Mouse (Mus musculus) embryonic facial prominence, embryonic 13.5 days (tissue): ENCODE measurements around the gene Rpp14. TPM values are rescaled to one million over a fixed set of nuclear protein-coding genes. Genes with fewer than 3 reads are reported as not detected.
"Not testable (repeated sequence)": the region's sequence is repeated elsewhere in the genome, so short reads cannot be mapped to it uniquely, and the experiment has no call there.

Experiments used
- ATAC-seq: fragments of 200-750 bp; cut with Nextera tagmentation; 2 replicates; pipeline ENCODE4 v1.8.0; 2017; ENCODE audit warnings: low read depth; ENCODE audit not compliant: insufficient number of reproducible peaks, insufficient read depth, low FRiP score, low TSS enrichment
- H3K27ac ChIP-seq: fragments of 300-500 bp; sonication (generic); 2 replicates; pipeline ENCODE4 v1.5.1; 2015; ENCODE audit warnings: moderate library complexity, mild to moderate bottlenecking, inconsistent platforms
- H3K27me3 ChIP-seq: fragments of 300-500 bp; sonication (generic); 2 replicates; pipeline ENCODE4 v1.6.1; 2015; ENCODE audit warnings: mild to moderate bottlenecking, inconsistent platforms
- H3K36me3 ChIP-seq: fragments of 300-500 bp; sonication (generic); 2 replicates; pipeline ENCODE4 v1.6.1; 2015; ENCODE audit warnings: mild to moderate bottlenecking, inconsistent platforms
- H3K4me1 ChIP-seq: fragments of 300-500 bp; sonication (generic); 2 replicates; pipeline ENCODE4 v1.6.1; 2015; ENCODE audit warnings: inconsistent platforms
- H3K4me2 ChIP-seq: fragments of 300-500 bp; sonication (generic); 2 replicates; pipeline ENCODE4 v1.6.1; 2015; ENCODE audit warnings: moderate library complexity, mild to moderate bottlenecking, inconsistent platforms
- H3K4me3 ChIP-seq: fragments of 300-500 bp; sonication (generic); 2 replicates; pipeline ENCODE4 v1.5.1; 2015; ENCODE audit warnings: mild to moderate bottlenecking, inconsistent platforms
- H3K9ac ChIP-seq: fragments of 300-500 bp; sonication (generic); 2 replicates; pipeline ENCODE4 v1.6.1; 2015; ENCODE audit warnings: mild to moderate bottlenecking, inconsistent platforms
- H3K9me3 ChIP-seq: fragments of 300-500 bp; sonication (generic); 2 replicates; pipeline ENCODE4 v1.6.1; 2016; ENCODE audit warnings: inconsistent platforms
- WGBS: fragments of 180-500 bp; shearing (Covaris S2); methylation state at CpG from one replicate; pipeline ENCODE4 v1.1.7; 2015; ENCODE audit warnings: mixed read lengths; 5-methylcytosine and 5-hydroxymethylcytosine counted together
- polyA plus RNA-seq: library from polyadenylated mRNA; unstranded; fragments of >200 nt; fragmentation: Nextera tagmentation; extraction: Ambion mirVana; gene quantifications from 2 replicates; pipeline ENCODE4 v1.2.1, GENCODE M21; 2015

The Rpp14 gene
- polyA plus RNA-seq, 1 experiment from 2014 or later: 59.5 TPM

- H3K9me3 ChIP-seq: no peaks in the 10 kb centered on the region
- no peaks in the 10 kb centered on the region for H3K4me1 ChIP-seq
- no peak overlapping the region for H3K27ac ChIP-seq
- H3K4me2 ChIP-seq: no peak overlapping the region
- no peak for ATAC-seq
- 78% methylated on average over 3 of the region's 3 CpGs for WGBS
- no peak overlapping the region for H3K9ac ChIP-seq
- H3K4me3 ChIP-seq: no peak overlapping the region
- H3K36me3 ChIP-seq: peaks cover 25% of the 10 kb centered on the region
- no peaks in the 10 kb centered on the region for H3K27me3 ChIP-seq
Measured at GRCm38 (mm10) chr14:8119904-8120303, 39.7 kb downstream of the Rpp14 start.

GRCm38 (mm10) chr14:8123141-8123540 lies 43.0 kb downstream of the Rpp14 start:
- H3K27ac ChIP-seq: 0 out of 2 replicates have a peak overlapping the region, but pooled peaks have one; percentile 7
- no peak overlapping the region for H3K4me2 ChIP-seq
- H3K9me3 ChIP-seq: no peaks in the 10 kb centered on the region
- H3K4me3 ChIP-seq: no peak overlapping the region
- peaks cover 27% of the 10 kb centered on the region for H3K36me3 ChIP-seq
- 90% methylated on average over 7 of the region's 7 CpGs for WGBS
- no peak for ATAC-seq
- H3K9ac ChIP-seq: no peak overlapping the region
- H3K27me3 ChIP-seq: no peaks in the 10 kb centered on the region
- no peaks in the 10 kb centered on the region for H3K4me1 ChIP-seq

GRCm38 (mm10) chr14:8123611-8124010 lies 43.4 kb downstream of the Rpp14 start:
- not testable (repeated sequence) for H3K9ac ChIP-seq, H3K9me3 ChIP-seq, ATAC-seq, H3K4me3 ChIP-seq, H3K4me1 ChIP-seq, H3K27me3 ChIP-seq, H3K4me2 ChIP-seq
- 89% methylated on average over 10 of the region's 10 CpGs for WGBS
- Histone ChIP-seq H3K27ac (0 out of 2 replicates have a peak overlapping the region, but pooled peaks have one; percentile 7), H3K36me3 (peaks cover 27% of the 10 kb centered on the region)

- no peaks in the 10 kb centered on the region for H3K9me3 ChIP-seq
- ATAC-seq: peak; percentile 69; the same call in 1 of the 2 replicates
- H3K27me3 ChIP-seq: no peaks in the 10 kb centered on the region
- H3K4me3 ChIP-seq: no peak overlapping the region
- H3K4me1 ChIP-seq: no peaks in the 10 kb centered on the region
- H3K36me3 ChIP-seq: peaks cover 27% of the 10 kb centered on the region
- peak overlapping the region; percentile 60; the same call in 1 of the 2 replicates for H3K27ac ChIP-seq
- no peak overlapping the region for H3K9ac ChIP-seq
- H3K4me2 ChIP-seq: no peak overlapping the region
- 65% methylated on average over 7 of the region's 7 CpGs for WGBS
Measured at GRCm38 (mm10) chr14:8124046-8124881, 44.1 kb downstream of the Rpp14 start.

- 78% methylated on average over 5 of the region's 5 CpGs for WGBS
- H3K27ac ChIP-seq: no peak overlapping the region
- no peak for ATAC-seq
- no peaks in the 10 kb centered on the region for H3K9me3 ChIP-seq
- 0 out of 2 replicates have a peak, but pooled peaks cover 12% of the 10 kb centered on the region for H3K4me1 ChIP-seq
- no peaks in the 10 kb centered on the region for H3K27me3 ChIP-seq
- H3K4me2 ChIP-seq: no peak overlapping the region
- H3K36me3 ChIP-seq: peaks cover 14% of the 10 kb centered on the region
- no peak overlapping the region for H3K9ac ChIP-seq
- no peak overlapping the region for H3K4me3 ChIP-seq
Measured at GRCm38 (mm10) chr14:8127971-8128370, 47.8 kb downstream of the Rpp14 start.

GRCm38 (mm10) chr14:8132789-8133188 lies 52.6 kb downstream of the Rpp14 start:
- ATAC-seq: no peak

GRCm38 (mm10) chr14:8134234-8134633 lies 54.1 kb downstream of the Rpp14 start:
- Histone ChIP-seq H3K9me3 (no peaks in the 10 kb centered on the region), H3K4me1 (peaks cover 15% of the 10 kb centered on the region; the same call in 1 of the 2 replicates), H3K27me3 (no peaks in the 10 kb centered on the region), H3K9ac (no peak overlapping the region), H3K36me3 (peaks cover 25% of the 10 kb centered on the region), H3K27ac (no peak overlapping the region), H3K4me3 (no peak overlapping the region), H3K4me2 (no peak overlapping the region)
- 71% methylated on average over 2 of the region's 2 CpGs for WGBS
- ATAC-seq: no peak

More at GRCm38 (mm10) chr14:8132789-8133188, 52.6 kb downstream of the Rpp14 start:
- Histone ChIP-seq H3K27ac (no peak overlapping the region), H3K36me3 (peaks cover 15% of the 10 kb centered on the region), H3K4me2 (no peak overlapping the region), H3K4me3 (no peak overlapping the region), H3K9me3 (no peaks in the 10 kb centered on the region), H3K9ac (no peak overlapping the region), H3K4me1 (peaks cover 15% of the 10 kb centered on the region; the same call in 1 of the 2 replicates), H3K27me3 (no peaks in the 10 kb centered on the region)
- 85% methylated on average over 8 of the region's 8 CpGs for WGBS

GRCm38 (mm10) chr14:8135130-8135529 lies 55.0 kb downstream of the Rpp14 start:
- Histone ChIP-seq H3K9me3 (no peaks in the 10 kb centered on the region), H3K4me1 (peaks cover 21% of the 10 kb centered on the region), H3K4me2 (no peak overlapping the region), H3K36me3 (peaks cover 25% of the 10 kb centered on the region), H3K4me3 (no peak overlapping the region), H3K27ac (no peak overlapping the region), H3K9ac (no peak overlapping the region), H3K27me3 (no peaks in the 10 kb centered on the region)
- ATAC-seq: no peak
- WGBS: 46% methylated on average over 3 of the region's 3 CpGs

- ATAC-seq: no peak
- Histone ChIP-seq H3K36me3 (peaks cover 40% of the 10 kb centered on the region), H3K4me2 (no peak overlapping the region), H3K27me3 (no peaks in the 10 kb centered on the region), H3K9ac (no peak overlapping the region), H3K27ac (no peak overlapping the region), H3K4me1 (peaks cover 25% of the 10 kb centered on the region), H3K4me3 (no peak overlapping the region), H3K9me3 (no peaks in the 10 kb centered on the region)
- WGBS: 49% methylated on average over 23 of the region's 23 CpGs
Measured at GRCm38 (mm10) chr14:8139724-8140710, 59.9 kb downstream of the Rpp14 start.

- WGBS: 68% methylated on average over 2 of the region's 2 CpGs
- peaks cover 47% of the 10 kb centered on the region for H3K36me3 ChIP-seq
Measured at GRCm38 (mm10) chr14:8141131-8141530, 61.0 kb downstream of the Rpp14 start.

More at GRCm38 (mm10) chr14:8141131-8141530, 61.0 kb downstream of the Rpp14 start:
- no peak overlapping the region for H3K4me3 ChIP-seq
- no peak overlapping the region for H3K4me2 ChIP-seq
- H3K27me3 ChIP-seq: no peaks in the 10 kb centered on the region
- no peaks in the 10 kb centered on the region for H3K9me3 ChIP-seq
- H3K4me1 ChIP-seq: peaks cover 22% of the 10 kb centered on the region
- H3K9ac ChIP-seq: no peak overlapping the region
- ATAC-seq: no peak
- no peak overlapping the region for H3K27ac ChIP-seq
